Mouse (Mus musculus): ENCODE measurements around the gene Atg4a-ps. TPM values are rescaled to one million over a fixed set of nuclear protein-coding genes. Genes with fewer than 3 reads are reported as not detected.

Atg4a-ps gene
- polyA plus RNA-seq (2015; fragmentation: Illumina TruSeq; extraction: RNeasy Lipid Tissue Mini Kit (QIAGEN cat#74804); ENCODE audit: insufficient read depth, low read depth, low replicate concordance), result not detected

GRCm38 (mm10) chr3:103645968-103646367 is at the start of gene Atg4a-ps:
Gene Atg4a-ps (minus strand): TSS chr3:103646068.

Other genes starting within 250 kb of the Atg4a-ps start
- gene Syt6, start 70.8 kb downstream of the Atg4a-ps start, polyA plus RNA-seq (2015; fragmentation: Illumina TruSeq; extraction: RNeasy Lipid Tissue Mini Kit (QIAGEN cat#74804); ENCODE audit: insufficient read depth, low read depth, low replicate concordance), result 0.18 TPM
- 3.4 TPM for gene Olfml3, start 91.9 kb upstream of the Atg4a-ps start, polyA plus RNA-seq (2015; fragmentation: Illumina TruSeq; extraction: RNeasy Lipid Tissue Mini Kit (QIAGEN cat#74804); ENCODE audit: insufficient read depth, low read depth, low replicate concordance)
- not detected for gene Gm10964, start 93.3 kb upstream of the Atg4a-ps start, polyA plus RNA-seq (2015; fragmentation: Illumina TruSeq; extraction: RNeasy Lipid Tissue Mini Kit (QIAGEN cat#74804); ENCODE audit: insufficient read depth, low read depth, low replicate concordance)
- gene Hipk1, start 145.5 kb upstream of the Atg4a-ps start, polyA plus RNA-seq (2015; fragmentation: Illumina TruSeq; extraction: RNeasy Lipid Tissue Mini Kit (QIAGEN cat#74804); ENCODE audit: insufficient read depth, low read depth, low replicate concordance), result 9.3 TPM
- 1.1 TPM for gene Dclre1b, start 163.4 kb upstream of the Atg4a-ps start, polyA plus RNA-seq (2015; fragmentation: Illumina TruSeq; extraction: RNeasy Lipid Tissue Mini Kit (QIAGEN cat#74804); ENCODE audit: insufficient read depth, low read depth, low replicate concordance)
- gene Ap4b1, start 163.5 kb upstream of the Atg4a-ps start, polyA plus RNA-seq (2015; fragmentation: Illumina TruSeq; extraction: RNeasy Lipid Tissue Mini Kit (QIAGEN cat#74804); ENCODE audit: insufficient read depth, low read depth, low replicate concordance), result 5.3 TPM
- gene Gm43064, start 163.5 kb upstream of the Atg4a-ps start, polyA plus RNA-seq (2015; fragmentation: Illumina TruSeq; extraction: RNeasy Lipid Tissue Mini Kit (QIAGEN cat#74804); ENCODE audit: insufficient read depth, low read depth, low replicate concordance), result not detected
- gene Bcl2l15, start 186.5 kb upstream of the Atg4a-ps start, polyA plus RNA-seq (2015; fragmentation: Illumina TruSeq; extraction: RNeasy Lipid Tissue Mini Kit (QIAGEN cat#74804); ENCODE audit: insufficient read depth, low read depth, low replicate concordance), result not detected
- gene Ptpn22, start 213.7 kb upstream of the Atg4a-ps start, polyA plus RNA-seq (2015; fragmentation: Illumina TruSeq; extraction: RNeasy Lipid Tissue Mini Kit (QIAGEN cat#74804); ENCODE audit: insufficient read depth, low read depth, low replicate concordance), result not detected